Mouse (Mus musculus) hematopoietic multipotent progenitor cell, adult 10-12 weeks (in vitro differentiated cells): ENCODE data around the gene Card9. TPM values are rescaled to one million over a fixed set of nuclear protein-coding genes. Genes with fewer than 3 reads are reported as not detected.

Experiments used
- polyA plus RNA-seq: library from polyadenylated mRNA; stranded (reverse); fragments of >175 nt; gene quantifications from 2 replicates; pipeline ENCODE4 v1.2.3, GENCODE M21; 2012; ENCODE audit warnings: low replicate concordance

Gene Card9
- 22.5 and 86.0 TPM in 2 replicates for polyA plus RNA-seq

DNA sequence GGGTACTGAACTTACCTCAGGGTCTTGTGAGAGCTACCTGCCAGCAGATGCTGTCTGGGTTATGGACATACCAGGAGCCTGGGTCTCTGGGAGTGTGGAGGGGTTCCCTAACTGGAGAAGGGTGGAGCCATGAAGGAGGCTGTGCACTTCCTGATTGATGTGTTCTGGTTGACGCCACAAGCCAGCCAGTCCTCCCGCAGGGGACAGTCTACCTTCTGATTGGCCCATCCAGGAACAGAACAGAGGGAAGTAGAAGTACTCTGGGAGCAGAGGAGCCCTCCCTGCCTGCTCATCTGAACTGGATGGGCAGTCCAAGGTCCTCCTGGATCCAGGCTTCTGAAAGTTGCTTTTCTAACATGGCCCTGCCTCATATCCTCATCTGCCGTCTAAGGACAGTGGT is at the start of gene Card9:
Gene Card9 (minus strand): TSS at position 147 of the 400 bp plus-strand sequence.

DNA sequence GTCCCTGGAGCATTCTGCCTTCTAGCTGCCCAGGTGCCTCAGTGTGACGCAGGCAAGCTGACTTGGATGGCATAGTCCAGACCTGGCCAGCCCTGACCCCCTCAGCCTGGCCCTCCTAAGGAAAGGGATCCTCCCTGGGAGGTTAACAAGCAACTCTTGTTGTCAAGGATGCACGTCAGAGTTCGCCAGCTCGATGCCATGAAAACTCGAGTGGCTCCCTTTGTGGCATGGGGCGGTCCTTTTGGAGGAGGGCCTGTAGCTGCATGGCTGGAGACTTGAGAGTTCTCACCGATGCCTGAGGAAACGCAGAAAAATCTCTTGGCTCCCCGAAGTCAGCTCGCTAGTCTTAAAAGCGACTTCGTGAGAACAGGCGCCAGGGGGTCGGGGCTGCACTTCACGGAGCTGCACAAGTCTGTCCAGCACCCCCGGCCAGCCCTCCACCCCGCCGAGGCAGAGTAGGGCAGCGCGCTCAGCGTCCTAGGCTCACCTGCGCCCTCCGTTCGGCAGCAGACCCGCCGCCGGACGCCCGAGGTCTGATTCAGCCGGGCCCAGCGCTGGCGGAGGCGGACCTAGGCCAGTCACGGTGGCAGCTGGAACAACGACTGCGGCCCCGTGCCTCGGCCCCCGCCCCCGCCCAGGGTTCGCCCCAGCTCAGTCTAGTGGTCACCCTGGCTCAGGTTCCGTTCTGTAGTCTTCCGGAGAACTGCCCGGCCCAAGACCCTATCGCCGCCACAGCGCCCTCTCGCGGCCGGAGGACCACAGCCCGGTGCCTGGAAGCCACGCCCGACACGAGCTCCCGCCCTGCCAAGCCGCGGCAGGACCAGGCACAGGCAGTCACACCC is 48.0 kb upstream of the Card9 start, which contains the start of gene Inpp5e:
Gene Inpp5e (minus strand): TSS at position 689 of the 842 bp plus-strand sequence.

DNA sequence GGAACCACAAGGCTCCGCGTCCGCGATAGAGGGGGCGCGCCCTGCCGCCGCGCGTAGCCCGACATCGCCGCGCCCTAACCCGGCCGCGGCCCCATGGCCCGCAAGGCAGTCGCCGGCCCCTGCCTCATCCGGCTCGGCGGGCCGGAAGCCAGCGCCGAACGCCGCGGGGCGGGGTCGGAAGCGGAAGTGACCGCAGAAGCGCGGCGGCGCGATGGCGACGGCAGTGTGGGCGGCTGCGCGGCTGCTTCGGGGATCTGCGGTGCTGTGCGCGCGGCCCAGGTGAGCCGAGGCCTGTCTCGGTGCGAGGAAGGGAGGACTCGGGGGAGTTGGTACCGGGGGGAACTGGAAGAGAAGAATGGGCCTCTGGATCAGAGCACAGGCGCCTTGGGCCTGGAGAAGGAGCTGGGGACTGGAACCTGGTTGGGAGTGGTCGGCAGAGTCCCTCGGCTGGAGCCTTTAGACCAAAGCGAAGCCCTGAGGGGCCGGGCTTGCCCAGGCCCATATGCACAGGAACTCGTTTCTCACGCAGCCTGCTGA is 28.5 kb upstream of the Card9 start, which contains the start of the genes Entr1 and Pmpca:
Gene Entr1 (minus strand): TSS at position 163 of the 537 bp plus-strand sequence.
Gene Pmpca (plus strand): TSS at position 186 of the 537 bp plus-strand sequence.

DNA sequence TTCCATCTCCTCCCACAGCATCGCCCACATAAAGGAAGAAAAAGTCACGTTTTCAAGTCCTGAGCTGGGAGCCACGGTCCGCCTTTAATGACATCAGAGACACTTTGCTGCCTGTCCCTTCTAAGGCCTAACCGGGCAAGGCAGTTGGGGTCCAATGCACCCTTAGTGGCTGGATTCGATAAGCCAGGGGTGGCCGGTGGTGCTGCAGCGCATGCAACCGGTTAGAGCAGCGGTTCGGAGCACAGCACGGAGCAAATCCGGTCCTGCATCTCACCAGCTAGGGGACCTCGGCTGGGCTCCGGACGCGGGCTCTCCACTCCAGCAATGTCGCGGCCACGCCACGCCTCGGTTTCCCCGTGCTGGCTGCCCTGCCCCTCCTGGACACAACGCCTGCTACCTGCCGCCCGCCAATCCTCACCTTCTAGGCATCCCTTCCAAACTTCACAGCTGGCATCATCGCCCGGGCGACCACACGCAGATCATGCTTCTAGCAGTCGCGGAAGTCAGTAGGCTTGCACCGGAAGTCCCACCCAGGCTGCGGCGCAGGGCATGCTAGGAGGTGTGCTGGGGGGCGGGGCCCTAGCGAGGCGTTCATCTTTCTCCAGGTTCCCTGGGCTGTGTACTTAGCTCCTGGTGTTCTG is 19.5 kb upstream of the Card9 start, which contains the start of gene Snapc4:
Gene Snapc4 (minus strand): TSS at position 523 of the 641 bp plus-strand sequence.

GRCm38 (mm10) chr2:26351358-26352290 is 9.1 kb downstream of the Card9 start, which contains the start of gene Dnlz:
Gene Dnlz, minus strand, starts transcription at chr2:26352110.

DNA sequence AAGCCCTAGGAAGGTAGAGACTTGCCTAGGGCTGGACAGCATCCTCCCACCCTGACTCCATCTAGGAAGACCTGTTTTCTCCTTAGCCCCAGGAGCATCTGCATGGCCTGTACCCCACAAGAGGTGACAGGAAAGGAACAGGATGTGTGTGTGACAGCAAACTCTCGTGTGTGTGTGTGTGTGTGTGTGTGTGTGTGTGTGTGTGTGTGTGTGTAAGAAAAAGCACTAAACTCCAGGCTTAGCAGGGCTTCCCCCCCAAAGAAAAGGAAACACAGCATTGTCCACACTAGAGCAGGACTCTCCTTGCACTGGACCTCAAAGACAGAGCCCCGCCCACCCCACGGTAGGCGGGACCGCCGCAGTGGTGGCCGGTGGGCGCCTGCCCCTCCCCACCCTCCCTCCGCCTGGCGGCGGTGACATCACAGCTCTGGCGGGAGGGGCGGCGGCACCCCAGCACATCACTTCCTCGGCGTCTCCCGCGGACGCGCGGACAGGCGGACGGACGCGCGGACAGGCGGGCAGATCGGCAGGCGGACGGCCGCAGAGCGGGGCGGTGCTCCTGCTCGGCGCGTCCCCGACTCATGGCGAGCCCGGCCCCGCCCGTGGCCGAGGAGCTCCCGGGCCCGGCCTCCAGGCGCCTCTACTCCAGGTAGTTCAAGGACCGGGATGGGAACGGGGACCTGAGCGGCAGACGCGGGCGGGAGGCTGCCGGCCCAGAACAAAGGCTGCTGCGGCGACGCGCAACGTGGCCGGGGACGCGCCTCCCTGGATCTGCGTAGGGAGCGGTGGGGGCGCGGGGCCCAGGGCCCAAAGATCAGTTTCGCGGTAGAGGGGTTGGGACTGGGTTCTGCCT is 45.4 kb downstream of the Card9 start, which contains the start of gene Gpsm1:
Gene Gpsm1 (plus strand): TSS at position 444 of the 853 bp plus-strand sequence.

Other genes with a start within 250 kb of the Card9 start
- gene Nacc2, start 237.7 kb downstream of the Card9 start, polyA plus RNA-seq: 11.9 and 23.0 TPM in 2 replicates
- gene Lhx3, start 152.6 kb downstream of the Card9 start, polyA plus RNA-seq: not detected in 2 replicates
- gene Qsox2, start 123.4 kb downstream of the Card9 start, polyA plus RNA-seq: 4.6 and 5.8 TPM in 2 replicates
- not detected in 2 replicates for gene Ccdc187, start 66.4 kb downstream of the Card9 start, polyA plus RNA-seq
- gene Gpsm1, start 45.4 kb downstream of the Card9 start, polyA plus RNA-seq: 29.0 and 82.6 TPM in 2 replicates
- 14.9 and 19.2 TPM in 2 replicates for gene Dnlz, start 8.8 kb downstream of the Card9 start, polyA plus RNA-seq
- 44.9 and 49.0 TPM in 2 replicates for gene Snapc4, start 19.7 kb upstream of the Card9 start, polyA plus RNA-seq
- gene Entr1, start 28.4 kb upstream of the Card9 start, polyA plus RNA-seq: 76.2 and 135 TPM in 2 replicates
- 193 and 219 TPM in 2 replicates for gene Pmpca, start 28.4 kb upstream of the Card9 start, polyA plus RNA-seq
- 20.0 and 21.3 TPM in 2 replicates for gene Inpp5e, start 48.3 kb upstream of the Card9 start, polyA plus RNA-seq
- gene Sec16a, start 84.3 kb upstream of the Card9 start, polyA plus RNA-seq: 40.3 and 54.5 TPM in 2 replicates
- 58.7 and 58.9 TPM in 2 replicates for gene Notch1, start 155.7 kb upstream of the Card9 start, polyA plus RNA-seq
- gene Egfl7, start 219.1 kb upstream of the Card9 start, polyA plus RNA-seq: 2.6 and 9.0 TPM in 2 replicates
- gene Gm20532, start 225.7 kb upstream of the Card9 start, polyA plus RNA-seq: 0.38 TPM in 1 of 2 replicates, not detected in the other
- gene Agpat2, start 243.5 kb upstream of the Card9 start, polyA plus RNA-seq: 30.6 and 53.9 TPM in 2 replicates